Mouse (Mus musculus) midbrain, embryonic 14.5 days (tissue): ENCODE results near the gene Mrpl40. TPM values are rescaled to one million over a fixed set of nuclear protein-coding genes. Genes with fewer than 3 reads are reported as not detected.

Experiments used
- polyA plus RNA-seq: library from polyadenylated mRNA; unstranded; fragments of >200 nt; fragmentation: Nextera tagmentation; extraction: Ambion mirVana; gene quantifications from 2 replicates; pipeline ENCODE4 v1.2.1, GENCODE M21; 2014

The Mrpl40 gene
- polyA plus RNA-seq, 1 experiment from 2014 or later = 55.3 TPM

Other genes starting within 250 kb of the Mrpl40 start
- gene Sept5, start 246.9 kb downstream of the Mrpl40 start, polyA plus RNA-seq = 175 and 200 TPM in 2 replicates
- 72.7 and 87.8 TPM in 2 replicates for gene Cldn5, start 100.0 kb downstream of the Mrpl40 start, polyA plus RNA-seq
- gene Ufd1, start 65.1 kb downstream of the Mrpl40 start, polyA plus RNA-seq = 80.2 and 82.3 TPM in 2 replicates
- gene Cdc45, start 64.9 kb downstream of the Mrpl40 start, polyA plus RNA-seq = 6.8 and 11.1 TPM in 2 replicates
- gene 2510002D24Rik, start 40.3 kb downstream of the Mrpl40 start, polyA plus RNA-seq = 27.2 and 35.3 TPM in 2 replicates
- gene Gm28539, start 40.3 kb downstream of the Mrpl40 start, polyA plus RNA-seq = not detected in 2 replicates
- gene Hira, start 175 bp upstream of the Mrpl40 start, polyA plus RNA-seq = 23.4 and 28.1 TPM in 2 replicates